Mouse (Mus musculus): ENCODE data around the gene Arsg. TPM values are rescaled to one million over a fixed set of nuclear protein-coding genes. Genes with fewer than 3 reads are reported as not detected.
A peak's percentile ranks its signal among the peaks of the same experiment; 100 is the strongest.

The Arsg gene
- total RNA-seq, 2 experiments from 2014 or later: 4.8 to 6.0 TPM

GRCm38 (mm10) chr11:109539290-109539689 lies 66.1 kb downstream of the Arsg start:
- intact Hi-C loops (cut with DNase I): no loop called here

GRCm38 (mm10) chr11:109543466-109543865 lies 70.3 kb downstream of the Arsg start:
- intact Hi-C loops (cut with DNase I): no loop called here
- DNase-seq: no peak

More at GRCm38 (mm10) chr11:109539290-109539689, 66.1 kb downstream of the Arsg start:
- DNase-seq: peak; percentile 17

DNA sequence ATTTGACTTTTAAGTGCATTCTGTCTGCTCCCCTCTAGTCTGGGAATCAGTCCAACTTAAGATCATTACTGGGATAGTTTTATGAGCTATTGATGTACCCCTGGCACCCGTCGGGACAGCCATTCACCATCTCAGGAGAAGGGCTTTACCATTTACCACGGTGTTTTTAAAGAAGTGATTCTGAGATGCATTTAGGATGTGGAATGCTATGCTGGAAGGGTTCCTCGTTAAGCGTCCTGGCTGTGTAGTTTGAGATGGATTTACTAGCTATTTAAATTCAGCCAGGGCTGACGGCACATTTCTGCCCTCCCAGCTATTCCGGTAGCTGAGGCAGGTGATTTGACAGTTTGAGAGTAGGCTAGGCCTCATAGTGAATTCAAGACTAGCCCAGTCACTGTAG lies 71.3 kb downstream of the Arsg start:
- intact Hi-C loops (cut with DNase I): no loop called here
- no peak for DNase-seq

DNA sequence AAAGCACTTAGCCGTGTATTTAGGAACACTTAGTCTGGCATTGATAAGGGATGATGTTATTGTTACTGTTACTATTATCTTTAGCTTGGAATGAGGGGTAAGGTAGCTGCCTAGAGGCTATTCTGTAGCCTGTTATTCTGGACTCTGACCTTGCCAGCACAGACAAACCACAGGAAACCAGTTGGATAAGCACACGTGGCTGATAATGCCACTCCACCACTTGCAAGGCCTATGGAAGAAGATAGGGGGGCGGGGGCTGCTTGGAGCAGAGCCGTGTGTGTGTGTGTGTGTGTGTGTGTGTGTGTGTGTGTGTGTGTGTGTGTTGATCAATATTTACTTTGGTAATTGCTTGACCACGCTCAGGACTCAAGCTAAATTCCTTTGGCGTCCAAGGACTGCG lies 72.1 kb downstream of the Arsg start:
- intact Hi-C loops (cut with DNase I): no loop called here
- DNase-seq: no peak

- no peak for DNase-seq
- intact Hi-C loops (cut with DNase I): no loop called here
Observed at GRCm38 (mm10) chr11:109545700-109546143, 72.5 kb downstream of the Arsg start.

- intact Hi-C loops (cut with DNase I): no loop called here
- DNase-seq: no peak
Observed at GRCm38 (mm10) chr11:109546305-109547001, 73.3 kb downstream of the Arsg start.

- intact Hi-C loops (cut with DNase I): no loop called here
- no peak for DNase-seq
Observed at GRCm38 (mm10) chr11:109547652-109548051, 74.5 kb downstream of the Arsg start.

- intact Hi-C loops (cut with DNase I): no loop called here
- DNase-seq: no peak
Observed at GRCm38 (mm10) chr11:109549599-109550290, 76.6 kb downstream of the Arsg start.

GRCm38 (mm10) chr11:109553921-109554320 lies 80.7 kb downstream of the Arsg start:
- DNase-seq: no peak
- intact Hi-C loops (cut with DNase I): no loop called here

GRCm38 (mm10) chr11:109554443-109554842 lies 81.3 kb downstream of the Arsg start:
- no peak for DNase-seq
- intact Hi-C loops (cut with DNase I): no loop called here

- intact Hi-C loops (cut with DNase I): no loop called here
- no peak for DNase-seq
Observed at GRCm38 (mm10) chr11:109556130-109556529, 83.0 kb downstream of the Arsg start.

DNA sequence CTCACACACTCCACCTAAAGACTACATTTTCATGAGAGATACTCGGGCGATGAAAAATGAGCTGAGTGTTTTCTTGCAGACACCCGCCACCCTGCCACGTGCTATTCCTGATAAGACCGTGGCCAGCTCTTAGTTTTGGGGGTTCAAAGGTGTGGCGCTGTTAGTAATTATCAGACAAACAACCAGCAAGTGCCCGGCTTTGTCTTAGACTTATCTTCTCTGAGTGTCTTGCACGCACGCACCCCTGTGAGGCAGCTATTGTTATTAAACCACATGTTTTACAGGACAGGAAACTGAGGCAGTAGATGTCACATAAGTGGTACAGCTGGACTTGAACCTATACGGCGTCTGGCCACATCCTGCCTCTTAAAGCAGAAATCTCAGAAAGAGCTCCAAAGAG lies 84.2 kb downstream of the Arsg start:
- no peak for DNase-seq
- intact Hi-C loops (cut with DNase I): no loop called here

- intact Hi-C loops (cut with DNase I): no loop called here
- DNase-seq: no peak
Observed at GRCm38 (mm10) chr11:109559241-109559640, 86.1 kb downstream of the Arsg start.

- no peak for DNase-seq
- intact Hi-C loops (cut with DNase I): no loop called here
Observed at GRCm38 (mm10) chr11:109560793-109561257, 87.7 kb downstream of the Arsg start.

DNA sequence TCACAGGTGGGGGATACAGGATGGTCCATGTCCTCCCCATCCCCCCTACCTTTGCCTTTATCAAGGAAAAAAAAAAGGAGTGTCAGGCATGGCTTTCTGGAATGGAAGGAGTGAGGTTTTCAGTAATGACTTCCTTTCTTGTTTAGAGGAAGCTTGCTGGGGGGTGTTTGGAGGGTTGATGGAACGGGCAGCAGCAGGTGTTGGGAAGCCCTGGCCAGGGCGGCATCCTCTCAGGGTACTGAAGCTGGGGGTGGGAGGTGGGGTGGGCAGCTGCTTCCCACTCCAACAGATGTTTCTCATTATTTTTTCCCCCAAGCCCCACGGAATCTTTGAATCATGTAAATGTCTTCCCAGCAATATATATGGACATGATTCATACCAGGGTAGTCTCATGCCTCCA lies 88.3 kb downstream of the Arsg start:
- DNase-seq: no peak
- intact Hi-C loops (cut with DNase I): no loop called here

DNA sequence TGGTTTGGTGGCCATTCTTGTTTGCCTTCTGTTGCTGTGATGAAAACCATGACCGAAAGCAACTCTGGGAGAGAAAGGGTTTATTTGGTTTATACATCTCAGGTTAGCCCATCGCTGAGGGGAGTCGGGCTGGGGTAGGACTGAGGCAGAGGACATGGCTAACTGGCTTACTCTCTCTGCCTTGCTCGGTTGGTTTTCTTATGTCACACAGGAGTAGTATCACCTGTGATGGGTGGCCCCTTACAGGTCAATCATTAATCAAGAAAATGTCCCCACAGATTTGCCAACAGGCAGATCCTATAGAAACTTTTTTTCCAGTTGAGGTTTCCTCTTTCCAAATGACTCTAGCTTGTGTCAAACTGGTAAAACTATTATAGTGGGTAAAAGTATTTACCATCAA lies 90.5 kb downstream of the Arsg start:
- no peak for DNase-seq
- intact Hi-C loops (cut with DNase I): no loop called here

- intact Hi-C loops (cut with DNase I): no loop called here
- no peak for DNase-seq
Observed at GRCm38 (mm10) chr11:109564466-109565214, 91.5 kb downstream of the Arsg start.

DNA sequence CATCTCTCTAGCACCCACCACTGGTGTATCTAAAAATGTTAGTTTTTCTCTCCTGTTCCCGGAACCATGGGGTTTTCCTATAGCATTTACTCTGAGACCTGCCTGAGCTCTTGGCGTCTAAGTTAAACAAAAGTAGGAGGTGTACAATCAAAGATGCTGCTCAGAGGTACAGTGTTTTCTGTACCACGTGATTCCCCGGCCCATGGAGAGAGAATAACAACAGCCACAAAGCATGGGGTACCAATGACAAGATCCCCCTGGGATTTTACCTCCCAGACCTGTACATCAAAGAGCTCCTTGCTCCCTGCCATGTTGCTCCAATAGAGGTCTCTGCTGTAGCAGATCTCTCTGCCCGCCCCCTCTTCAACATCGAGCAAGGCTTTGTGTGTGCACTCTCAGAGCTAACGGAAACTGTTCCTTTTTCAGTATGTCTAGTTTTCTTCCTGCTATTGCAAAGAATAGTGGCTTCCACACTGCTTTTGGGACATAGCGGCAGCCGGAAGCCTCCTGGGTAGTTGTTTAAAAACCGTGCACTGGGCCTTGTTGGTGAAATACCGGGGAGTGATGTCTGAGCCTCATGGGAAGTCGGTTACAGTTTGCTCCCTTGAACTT lies 95.9 kb downstream of the Arsg start:
- intact Hi-C loops (cut with DNase I): no loop called here
- no peak for DNase-seq

DNA sequence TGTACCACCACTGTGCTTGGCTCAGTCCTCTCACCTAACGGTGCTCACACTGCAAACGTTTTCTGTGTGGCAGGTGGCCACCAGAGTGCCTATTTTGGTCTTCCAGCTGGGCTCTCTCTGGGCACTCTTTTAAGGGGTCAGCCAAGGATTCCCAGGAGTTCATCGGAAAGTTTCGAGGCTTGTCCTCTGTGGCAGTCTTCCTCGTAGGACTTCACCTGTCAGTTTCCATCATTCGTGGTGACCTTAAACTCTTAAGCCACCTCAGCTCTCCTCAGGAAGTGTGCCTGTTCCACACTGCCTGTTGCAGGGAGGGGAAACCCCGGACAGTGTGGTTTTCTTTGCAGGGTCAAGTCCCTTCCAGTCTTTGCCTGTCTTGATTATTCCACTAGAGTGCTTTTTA lies 96.6 kb downstream of the Arsg start:
- intact Hi-C loops (cut with DNase I): loop anchor here (10.0 kb wide), 1 partner anchor 265 kb away; no protein-coding TSS in a partner anchor

DNA sequence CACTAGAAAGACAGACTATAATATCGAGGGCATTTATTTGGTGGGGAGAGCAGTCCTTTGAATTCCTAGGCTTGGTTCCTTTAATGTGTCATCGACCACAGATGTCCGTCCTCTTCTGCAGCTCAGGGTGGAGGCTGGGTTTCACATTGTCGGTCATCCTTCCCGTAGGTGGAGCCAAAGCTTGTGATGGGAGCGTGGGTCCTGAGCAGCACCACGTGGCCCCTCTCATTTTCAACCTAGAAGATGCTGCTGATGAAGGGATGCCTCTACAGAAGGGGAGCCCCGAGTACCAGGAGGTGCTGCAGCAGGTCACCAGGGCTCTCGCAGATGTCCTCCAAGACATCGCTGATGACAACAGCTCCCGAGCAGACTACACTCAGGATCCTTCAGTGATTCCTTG lies 98.9 kb downstream of the Arsg start:
- intact Hi-C loops (cut with DNase I): loop anchor here (10.0 kb wide), 1 partner anchor 267 kb away; no protein-coding TSS in a partner anchor

More for the DNA sequence above, 96.6 kb downstream of the Arsg start:
- no peak for DNase-seq

DNA sequence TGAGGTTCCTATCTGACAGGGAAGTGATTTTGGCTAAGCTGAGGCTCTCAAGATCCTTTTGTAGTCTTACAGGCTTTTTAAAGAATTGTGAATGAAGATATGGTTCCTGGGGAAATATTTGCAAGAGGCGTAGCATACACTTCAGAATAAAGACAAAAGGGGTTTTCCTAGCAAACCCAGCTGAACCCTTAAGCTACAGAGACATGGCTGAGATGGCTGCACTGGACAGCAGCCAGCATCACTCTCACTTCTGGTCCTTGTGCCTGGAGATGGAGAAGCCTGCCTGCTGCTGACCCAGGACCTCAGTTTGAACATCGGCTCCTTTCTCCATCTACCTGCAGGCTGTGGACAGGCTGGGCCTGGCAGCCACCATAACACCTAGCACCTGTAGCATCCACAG lies 101.4 kb downstream of the Arsg start:
- intact Hi-C loops (cut with DNase I): loop anchor here (10.0 kb wide), 1 partner anchor 270 kb away; no protein-coding TSS in a partner anchor
- peak; percentile 24 for DNase-seq

More for the DNA sequence above, 98.9 kb downstream of the Arsg start:
- no peak for DNase-seq
